Mouse (Mus musculus) erythroblast, embryonic 14.5 days (primary cell): ENCODE results near the gene Sgpp2. TPM values are rescaled to one million over a fixed set of nuclear protein-coding genes. Genes with fewer than 3 reads are reported as not detected.

Experiments used
- H3K27me3 ChIP-seq: 2 replicates; pipeline ENCODE4 v1.6.1; 2012; ENCODE audit warnings: inconsistent platforms; ENCODE audit not compliant: control insufficient read depth
- H3K36me3 ChIP-seq: 2 replicates; pipeline ENCODE4 v1.6.1; 2012; ENCODE audit warnings: mild to moderate bottlenecking, inconsistent platforms; ENCODE audit not compliant: control insufficient read depth
- H3K4me1 ChIP-seq: 2 replicates; pipeline ENCODE4 v1.6.1; 2012; ENCODE audit warnings: inconsistent platforms; ENCODE audit not compliant: control insufficient read depth
- H3K4me3 ChIP-seq: replicated peaks from 2 replicates; pipeline ENCODE3; 2012; ENCODE audit warnings: moderate library complexity, mild to moderate bottlenecking, inconsistent platforms
- H3K9me3 ChIP-seq: 2 replicates; pipeline ENCODE4 v1.6.1; 2012; ENCODE audit warnings: low read length, inconsistent platforms, mixed read lengths; ENCODE audit not compliant: control insufficient read depth
- GATA1 ChIP-seq: IDR thresholded peaks from 2 replicates; pipeline ENCODE4 v1.6.1; 2012; ENCODE audit warnings: low read length, inconsistent platforms, mixed read lengths
- TAL1 ChIP-seq: IDR thresholded peaks from 3 replicates; pipeline ENCODE4 v1.6.1; 2012; ENCODE audit warnings: low read length, inconsistent platforms, mixed read lengths
- polyA plus RNA-seq: library from polyadenylated mRNA; stranded (reverse); fragments of >175 nt; gene quantifications from 2 replicates; pipeline ENCODE4 v1.2.3, GENCODE M21; 2012

Gene Sgpp2
- polyA plus RNA-seq, 1 experiment: not detected

- no peak overlapping the region for H3K4me3 ChIP-seq
- H3K27me3 ChIP-seq: no peaks in the 10 kb centered on the region
- no peaks in the 10 kb centered on the region for H3K36me3 ChIP-seq
- H3K9me3 ChIP-seq: no peaks in the 10 kb centered on the region
- H3K4me1 ChIP-seq: no peaks in the 10 kb centered on the region
- TF ChIP-seq GATA1: no peak
Observed at GRCm38 (mm10) chr1:78357415-78357814, 47.3 kb downstream of the Sgpp2 start.

- Histone ChIP-seq H3K4me1 (no peaks in the 10 kb centered on the region), H3K9me3 (no peaks in the 10 kb centered on the region), H3K27me3 (no peaks in the 10 kb centered on the region), H3K36me3 (no peaks in the 10 kb centered on the region), H3K4me3 (no peak overlapping the region)
- TF ChIP-seq TAL1 (no peak), GATA1 (no peak)
Observed at GRCm38 (mm10) chr1:78357868-78358267, 47.7 kb downstream of the Sgpp2 start.

GRCm38 (mm10) chr1:78363965-78364889 is 54.1 kb downstream of the Sgpp2 start:
- TF ChIP-seq GATA1 (no peak), TAL1 (no peak)

GRCm38 (mm10) chr1:78367806-78368205 is 57.7 kb downstream of the Sgpp2 start:
- Histone ChIP-seq H3K4me1 (no peaks in the 10 kb centered on the region), H3K36me3 (no peaks in the 10 kb centered on the region), H3K9me3 (no peaks in the 10 kb centered on the region), H3K4me3 (no peak overlapping the region), H3K27me3 (no peaks in the 10 kb centered on the region)
- TF ChIP-seq TAL1 (no peak), GATA1 (no peak)

More at GRCm38 (mm10) chr1:78363965-78364889, 54.1 kb downstream of the Sgpp2 start:
- Histone ChIP-seq H3K27me3 (no peaks in the 10 kb centered on the region), H3K9me3 (no peaks in the 10 kb centered on the region), H3K36me3 (no peaks in the 10 kb centered on the region), H3K4me1 (no peaks in the 10 kb centered on the region), H3K4me3 (no peak overlapping the region)

GRCm38 (mm10) chr1:78370121-78370520 is 60.0 kb downstream of the Sgpp2 start:
- TF ChIP-seq GATA1 (no peak), TAL1 (no peak)
- Histone ChIP-seq H3K36me3 (no peaks in the 10 kb centered on the region), H3K4me3 (no peak overlapping the region), H3K4me1 (no peaks in the 10 kb centered on the region), H3K9me3 (no peaks in the 10 kb centered on the region), H3K27me3 (no peaks in the 10 kb centered on the region)

- H3K9me3 ChIP-seq: no peaks in the 10 kb centered on the region
- H3K4me1 ChIP-seq: no peaks in the 10 kb centered on the region
- no peaks in the 10 kb centered on the region for H3K27me3 ChIP-seq
- no peaks in the 10 kb centered on the region for H3K36me3 ChIP-seq
- H3K4me3 ChIP-seq: no peak overlapping the region
- no peak for TF ChIP-seq TAL1
- no peak for TF ChIP-seq GATA1
Observed at GRCm38 (mm10) chr1:78371569-78372236, 61.6 kb downstream of the Sgpp2 start.

- Histone ChIP-seq H3K4me3 (no peak overlapping the region), H3K4me1 (no peaks in the 10 kb centered on the region), H3K9me3 (no peaks in the 10 kb centered on the region), H3K27me3 (no peaks in the 10 kb centered on the region), H3K36me3 (no peaks in the 10 kb centered on the region)
- no peak for TF ChIP-seq TAL1
- no peak for TF ChIP-seq GATA1
Observed at GRCm38 (mm10) chr1:78372316-78372715, 62.2 kb downstream of the Sgpp2 start.

GRCm38 (mm10) chr1:78373836-78374235 is 63.7 kb downstream of the Sgpp2 start:
- no peaks in the 10 kb centered on the region for H3K4me1 ChIP-seq
- no peaks in the 10 kb centered on the region for H3K9me3 ChIP-seq
- TF ChIP-seq TAL1 (no peak), GATA1 (no peak)
- H3K4me3 ChIP-seq: no peak overlapping the region
- no peaks in the 10 kb centered on the region for H3K27me3 ChIP-seq
- H3K36me3 ChIP-seq: no peaks in the 10 kb centered on the region

GRCm38 (mm10) chr1:78375058-78375457 is 64.9 kb downstream of the Sgpp2 start:
- no peaks in the 10 kb centered on the region for H3K27me3 ChIP-seq
- H3K4me1 ChIP-seq: no peaks in the 10 kb centered on the region
- no peaks in the 10 kb centered on the region for H3K36me3 ChIP-seq
- no peak for TF ChIP-seq GATA1
- no peak for TF ChIP-seq TAL1
- no peaks in the 10 kb centered on the region for H3K9me3 ChIP-seq
- no peak overlapping the region for H3K4me3 ChIP-seq
